Mouse (Mus musculus): ENCODE data around the gene Gm17332. TPM values are rescaled to one million over a fixed set of nuclear protein-coding genes. Genes with fewer than 3 reads are reported as not detected.
"Not testable (repeated sequence)": the region's sequence is repeated elsewhere in the genome, so short reads cannot be mapped to it uniquely, and the experiment has no call there.

The Gm17332 gene
- polyA plus RNA-seq (2017; shearing (Covaris generic)), result not detected

- no peak for ATAC-seq
These were observed at the start of gene Gm17332 for GRCm38 (mm10) chr11:31182362-31182761. Gene Gm17332 (minus strand): TSS chr11:31182462.

- ATAC-seq, result no peak
These were observed 47.7 kb upstream of the Gm17332 start for GRCm38 (mm10) chr11:31229966-31230365.

GRCm38 (mm10) chr11:31225359-31225758 lies 43.1 kb upstream of the Gm17332 start:
- no peak for ATAC-seq

- ATAC-seq, result no peak
These were observed 35.7 kb upstream of the Gm17332 start for GRCm38 (mm10) chr11:31218009-31218408.

GRCm38 (mm10) chr11:31195621-31196363 lies 13.5 kb upstream of the Gm17332 start:
- no peak for ATAC-seq

- no peak for ATAC-seq
These were observed 12.5 kb upstream of the Gm17332 start for GRCm38 (mm10) chr11:31194761-31195160.

- ATAC-seq, result no peak
These were observed 12.1 kb downstream of the Gm17332 start for GRCm38 (mm10) chr11:31170052-31170646.

- no peak for ATAC-seq
These were observed 12.9 kb downstream of the Gm17332 start for GRCm38 (mm10) chr11:31169161-31170051.

- no peak for ATAC-seq
These were observed 13.5 kb downstream of the Gm17332 start for GRCm38 (mm10) chr11:31168831-31169160.

- no peak for ATAC-seq
These were observed 25.2 kb downstream of the Gm17332 start for GRCm38 (mm10) chr11:31157021-31157420.

- not testable (repeated sequence) for ATAC-seq
These were observed 43.9 kb downstream of the Gm17332 start for GRCm38 (mm10) chr11:31138394-31138793.

- not testable (repeated sequence) for ATAC-seq
These were observed 47.4 kb downstream of the Gm17332 start for GRCm38 (mm10) chr11:31134824-31135223.

- ATAC-seq, result not testable (repeated sequence)
These were observed 48.5 kb downstream of the Gm17332 start for GRCm38 (mm10) chr11:31133726-31134125.

Other genes with a start within 250 kb of the Gm17332 start
- gene Erlec1, start 228.1 kb downstream of the Gm17332 start, polyA plus RNA-seq (2017; shearing (Covaris generic)), result 10 to 100 TPM in 1 of 2 experiments, 1 to 10 TPM in 1; 7.3 to 12.5 TPM
- 10 to 100 TPM in 1 of 2 experiments, 1 to 10 TPM in 1; 8.8 to 10.1 TPM for gene Chac2, start 196.1 kb downstream of the Gm17332 start, polyA plus RNA-seq (2017; shearing (Covaris generic))
- 1 to 10 TPM in 1 of 2 experiments, under 1 TPM in 1; 0.16 to 1.7 TPM for gene Stc2, start 187.6 kb upstream of the Gm17332 start, polyA plus RNA-seq (2017; shearing (Covaris generic))